Mouse (Mus musculus) embryonic facial prominence, embryonic 10.5 days (tissue): Measurements from ENCODE around the gene Mast2. TPM values are rescaled to one million over a fixed set of nuclear protein-coding genes. Genes with fewer than 3 reads are reported as not detected.

Experiments used
- DNase-seq: peaks from one replicate; pipeline ENCODE4 v3.0.0-alpha.2; 2017; ENCODE audit warnings: low spot score
- H3K27ac ChIP-seq: fragments of 300-500 bp; sonication (generic); replicated peaks from 2 replicates; pipeline ENCODE4 v1.5.1; 2016; ENCODE audit warnings: mild to moderate bottlenecking
- H3K27me3 ChIP-seq: fragments of 300-500 bp; sonication (generic); replicated peaks from 2 replicates; pipeline ENCODE4 v1.6.1; 2016; ENCODE audit warnings: low read depth, mild to moderate bottlenecking; ENCODE audit not compliant: poor library complexity, severe bottlenecking
- H3K36me3 ChIP-seq: fragments of 300-500 bp; sonication (generic); replicated peaks from 2 replicates; pipeline ENCODE4 v1.6.1; 2016; ENCODE audit warnings: mild to moderate bottlenecking, moderate library complexity
- H3K4me1 ChIP-seq: fragments of 300-500 bp; sonication (generic); 2 replicates; pipeline ENCODE4 v1.6.1; 2016
- H3K4me3 ChIP-seq: fragments of 300-500 bp; sonication (generic); 2 replicates; pipeline ENCODE4 v1.5.1; 2016; ENCODE audit warnings: mild to moderate bottlenecking, moderate library complexity
- H3K9me3 ChIP-seq: fragments of 300-500 bp; sonication (generic); 2 replicates; pipeline ENCODE4 v1.6.1; 2016; ENCODE audit warnings: mild to moderate bottlenecking
- WGBS: fragments of 180-500 bp; shearing (Covaris S2); methylation state at CpG from one replicate; pipeline ENCODE4 v1.1.7; 2016; 5-methylcytosine and 5-hydroxymethylcytosine counted together
- polyA plus RNA-seq: library from polyadenylated mRNA; unstranded; fragments of >200 nt; fragmentation: Nextera tagmentation; extraction: Ambion mirVana; gene quantifications from 2 replicates; pipeline ENCODE4 v1.2.1, GENCODE M21; 2016

Mast2 gene
- polyA plus RNA-seq, 1 experiment from 2014 or later = 16.1 TPM

GRCm38 (mm10) chr4:116461943-116462342 is 2.0 kb downstream of the Mast2 start:
- peaks cover 22% of the 10 kb centered on the region for H3K4me1 ChIP-seq
- no peaks in the 10 kb centered on the region for H3K9me3 ChIP-seq
- WGBS = 94% methylated on average over 3 of the region's 3 CpGs
- DNase-seq = no peak
- H3K27me3 ChIP-seq = no peaks in the 10 kb centered on the region
- no peaks in the 10 kb centered on the region for H3K36me3 ChIP-seq
- peak overlapping the region; percentile 99; the same call in 1 of the 2 replicates for H3K4me3 ChIP-seq
- no peak overlapping the region for H3K27ac ChIP-seq

GRCm38 (mm10) chr4:116451553-116451952 is 12.4 kb downstream of the Mast2 start:
- peaks cover 25% of the 10 kb centered on the region for H3K36me3 ChIP-seq
- H3K4me1 ChIP-seq = no peaks in the 10 kb centered on the region
- no peak overlapping the region for H3K4me3 ChIP-seq
- no peak overlapping the region for H3K27ac ChIP-seq
- no peak for DNase-seq
- H3K9me3 ChIP-seq = no peaks in the 10 kb centered on the region
- H3K27me3 ChIP-seq = no peaks in the 10 kb centered on the region

GRCm38 (mm10) chr4:116449951-116450350 is 14.0 kb downstream of the Mast2 start:
- Histone ChIP-seq H3K4me3 (no peak overlapping the region), H3K36me3 (peaks cover 25% of the 10 kb centered on the region), H3K9me3 (no peaks in the 10 kb centered on the region), H3K27me3 (no peaks in the 10 kb centered on the region), H3K27ac (no peak overlapping the region), H3K4me1 (no peaks in the 10 kb centered on the region)
- DNase-seq = no peak

- peak; percentile 35 for DNase-seq
- no peak overlapping the region for H3K27ac ChIP-seq
- WGBS = 53% methylated on average over 8 of the region's 8 CpGs
- no peaks in the 10 kb centered on the region for H3K9me3 ChIP-seq
- H3K36me3 ChIP-seq = peaks cover 17% of the 10 kb centered on the region
- H3K27me3 ChIP-seq = no peaks in the 10 kb centered on the region
- H3K4me1 ChIP-seq = no peaks in the 10 kb centered on the region
- no peak overlapping the region for H3K4me3 ChIP-seq
Observed at GRCm38 (mm10) chr4:116448673-116449072, 15.3 kb downstream of the Mast2 start.

GRCm38 (mm10) chr4:116439383-116439782 is 24.6 kb downstream of the Mast2 start:
- no peaks in the 10 kb centered on the region for H3K9me3 ChIP-seq
- H3K4me1 ChIP-seq = no peaks in the 10 kb centered on the region
- no peak for DNase-seq
- no peaks in the 10 kb centered on the region for H3K27me3 ChIP-seq
- H3K27ac ChIP-seq = no peak overlapping the region
- WGBS = 86% methylated on average over 1 of the region's 1 CpGs
- H3K36me3 ChIP-seq = peaks cover 12% of the 10 kb centered on the region; the same call in 1 of the 2 replicates
- no peak overlapping the region for H3K4me3 ChIP-seq

GRCm38 (mm10) chr4:116438561-116438960 is 25.4 kb downstream of the Mast2 start:
- H3K9me3 ChIP-seq = no peaks in the 10 kb centered on the region
- H3K4me3 ChIP-seq = no peak overlapping the region
- H3K27me3 ChIP-seq = no peaks in the 10 kb centered on the region
- H3K4me1 ChIP-seq = no peaks in the 10 kb centered on the region
- peaks cover 20% of the 10 kb centered on the region for H3K36me3 ChIP-seq
- no peak overlapping the region for H3K27ac ChIP-seq
- DNase-seq = no peak

GRCm38 (mm10) chr4:116435626-116436025 is 28.4 kb downstream of the Mast2 start:
- DNase-seq = no peak
- no peak overlapping the region for H3K4me3 ChIP-seq
- WGBS = 95% methylated on average over 4 of the region's 4 CpGs
- no peak overlapping the region for H3K27ac ChIP-seq
- H3K27me3 ChIP-seq = no peaks in the 10 kb centered on the region
- no peaks in the 10 kb centered on the region for H3K4me1 ChIP-seq
- peaks cover 33% of the 10 kb centered on the region for H3K36me3 ChIP-seq
- no peaks in the 10 kb centered on the region for H3K9me3 ChIP-seq

GRCm38 (mm10) chr4:116422186-116422585 is 41.8 kb downstream of the Mast2 start:
- H3K4me3 ChIP-seq = no peak overlapping the region
- H3K27me3 ChIP-seq = no peaks in the 10 kb centered on the region
- DNase-seq = no peak
- H3K9me3 ChIP-seq = no peaks in the 10 kb centered on the region
- peaks cover 62% of the 10 kb centered on the region for H3K36me3 ChIP-seq
- no peaks in the 10 kb centered on the region for H3K4me1 ChIP-seq
- no peak overlapping the region for H3K27ac ChIP-seq
- 92% methylated on average over 1 of the region's 1 CpGs for WGBS

GRCm38 (mm10) chr4:116421170-116421569 is 42.8 kb downstream of the Mast2 start:
- H3K4me3 ChIP-seq = no peak overlapping the region
- no peaks in the 10 kb centered on the region for H3K9me3 ChIP-seq
- H3K4me1 ChIP-seq = no peaks in the 10 kb centered on the region
- H3K27me3 ChIP-seq = no peaks in the 10 kb centered on the region
- 91% methylated on average over 3 of the region's 3 CpGs for WGBS
- H3K27ac ChIP-seq = no peak overlapping the region
- H3K36me3 ChIP-seq = peaks cover 62% of the 10 kb centered on the region
- no peak for DNase-seq

GRCm38 (mm10) chr4:116412993-116413392 is 51.0 kb downstream of the Mast2 start:
- DNase-seq = no peak
- WGBS = 66% methylated on average over 1 of the region's 1 CpGs
- H3K27ac ChIP-seq = no peak overlapping the region
- H3K36me3 ChIP-seq = peaks cover 4% of the 10 kb centered on the region
- peaks cover 14% of the 10 kb centered on the region for H3K4me1 ChIP-seq
- no peaks in the 10 kb centered on the region for H3K27me3 ChIP-seq
- H3K9me3 ChIP-seq = no peaks in the 10 kb centered on the region
- no peak overlapping the region for H3K4me3 ChIP-seq

GRCm38 (mm10) chr4:116411401-116411800 is 52.6 kb downstream of the Mast2 start:
- Histone ChIP-seq H3K9me3 (no peaks in the 10 kb centered on the region), H3K27ac (no peak overlapping the region), H3K4me1 (peaks cover 17% of the 10 kb centered on the region), H3K27me3 (no peaks in the 10 kb centered on the region), H3K36me3 (no peaks in the 10 kb centered on the region), H3K4me3 (no peak overlapping the region)
- no peak for DNase-seq

- WGBS = 85% methylated on average over 2 of the region's 2 CpGs
- no peaks in the 10 kb centered on the region for H3K9me3 ChIP-seq
- H3K4me1 ChIP-seq = peaks cover 20% of the 10 kb centered on the region
- no peak overlapping the region for H3K27ac ChIP-seq
- DNase-seq = no peak
- no peaks in the 10 kb centered on the region for H3K27me3 ChIP-seq
- no peaks in the 10 kb centered on the region for H3K36me3 ChIP-seq
- no peak overlapping the region for H3K4me3 ChIP-seq
Observed at GRCm38 (mm10) chr4:116406668-116407067, 57.3 kb downstream of the Mast2 start.

- 49% methylated on average over 8 of the region's 8 CpGs for WGBS
- H3K27ac ChIP-seq = no peak overlapping the region
- no peaks in the 10 kb centered on the region for H3K9me3 ChIP-seq
- H3K4me1 ChIP-seq = peaks cover 13% of the 10 kb centered on the region
- DNase-seq = no peak
- H3K36me3 ChIP-seq = no peaks in the 10 kb centered on the region
- no peak overlapping the region for H3K4me3 ChIP-seq
- H3K27me3 ChIP-seq = no peaks in the 10 kb centered on the region
Observed at GRCm38 (mm10) chr4:116405955-116406351, 58.0 kb downstream of the Mast2 start.
